Mouse (Mus musculus) midbrain, embryonic 16.5 days (tissue): ENCODE data around the gene Eif4e3. TPM values are rescaled to one million over a fixed set of nuclear protein-coding genes. Genes with fewer than 3 reads are reported as not detected.

Source experiments
- ATAC-seq: fragments of 200-750 bp; cut with Nextera tagmentation; 2 replicates; pipeline ENCODE4 v1.8.0; 2017; ENCODE audit warnings: moderate TSS enrichment
- H3K27ac ChIP-seq: fragments of 300-500 bp; sonication (generic); 2 replicates; pipeline ENCODE4 v1.5.1; 2014; ENCODE audit warnings: mild to moderate bottlenecking, low read length, mixed read lengths
- H3K27me3 ChIP-seq: fragments of 300-500 bp; sonication (generic); 2 replicates; pipeline ENCODE4 v1.6.1; 2014; ENCODE audit warnings: low read depth, low read length, mixed read lengths; ENCODE audit not compliant: control insufficient read depth, insufficient read depth
- H3K36me3 ChIP-seq: fragments of 300-500 bp; sonication (generic); 2 replicates; pipeline ENCODE4 v1.6.1; 2014; ENCODE audit warnings: mild to moderate bottlenecking, low read length, moderate library complexity, mixed read lengths; ENCODE audit not compliant: control insufficient read depth, insufficient read depth
- H3K4me1 ChIP-seq: fragments of 300-500 bp; sonication (generic); 2 replicates; pipeline ENCODE4 v1.6.1; 2014; ENCODE audit warnings: mild to moderate bottlenecking, low read length, mixed read lengths; ENCODE audit not compliant: control insufficient read depth, insufficient read depth
- H3K4me2 ChIP-seq: fragments of 300-500 bp; sonication (generic); 2 replicates; pipeline ENCODE4 v1.6.1; 2014; ENCODE audit warnings: mild to moderate bottlenecking, low read length, mixed read lengths
- H3K4me3 ChIP-seq: fragments of 300-500 bp; sonication (generic); 2 replicates; pipeline ENCODE4 v1.5.1; 2014; ENCODE audit warnings: low read depth, mild to moderate bottlenecking, low read length, moderate library complexity, mixed read lengths
- H3K9ac ChIP-seq: fragments of 300-500 bp; sonication (generic); 2 replicates; pipeline ENCODE4 v1.6.1; 2014; ENCODE audit warnings: low read depth, low read length, mixed read lengths
- H3K9me3 ChIP-seq: fragments of 300-500 bp; sonication (generic); replicated peaks from 2 replicates; pipeline ENCODE4 v1.6.1; 2014; ENCODE audit warnings: mild to moderate bottlenecking, low read length, mixed read lengths; ENCODE audit not compliant: control insufficient read depth, poor library complexity, severe bottlenecking
- WGBS: fragments of 180-500 bp; shearing (Covaris S2); extraction: QIAGEN DNeasy Blood & Tissue Kit; methylation state at CpG from one replicate; pipeline ENCODE4 v1.1.7; 2014; 5-methylcytosine and 5-hydroxymethylcytosine counted together
- polyA plus RNA-seq: library from polyadenylated mRNA; unstranded; fragments of >200 nt; fragmentation: Nextera tagmentation; extraction: Ambion mirVana; gene quantifications from 2 replicates; pipeline ENCODE4 v1.2.1, GENCODE M21; 2015

Gene Eif4e3
- polyA plus RNA-seq, 1 experiment from 2014 or later = 7.4 TPM

- Histone ChIP-seq H3K4me1 (peaks cover 44% of the 10 kb centered on the region), H3K4me3 (no peak overlapping the region), H3K9me3 (no peaks in the 10 kb centered on the region), H3K27me3 (no peaks in the 10 kb centered on the region), H3K4me2 (peak overlapping the region; percentile 30), H3K9ac (no peak overlapping the region), H3K27ac (peak overlapping the region; percentile 85), H3K36me3 (no peaks in the 10 kb centered on the region)
- peak; percentile 82 for ATAC-seq
- 6% methylated on average over 5 of the region's 5 CpGs for whole genome bisulfite sequencing
Observed at GRCm38 (mm10) chr6:99669481-99670325, 3.1 kb upstream of the Eif4e3 start.

DNA sequence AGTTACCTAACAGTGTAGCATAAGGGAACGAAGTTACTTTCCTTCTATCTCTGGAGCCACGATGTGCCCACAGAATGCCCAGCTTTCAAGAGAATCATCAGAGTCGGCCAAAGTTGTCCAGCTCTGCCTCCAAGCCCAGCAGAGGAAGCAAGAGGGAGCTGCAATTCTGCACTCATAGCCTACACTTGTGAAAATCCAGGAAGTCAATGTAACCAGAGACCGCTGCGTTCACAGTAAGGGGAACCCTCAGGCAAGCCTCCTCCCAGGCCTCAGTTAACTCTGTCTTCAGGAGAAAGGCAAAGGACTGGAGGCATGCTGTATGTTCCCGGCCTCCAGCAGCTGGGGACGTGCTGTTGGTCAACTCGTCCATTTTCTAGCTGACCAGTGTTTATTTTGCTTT is 719 bp upstream of the Eif4e3 start:
- 51% methylated on average over 8 of the region's 8 CpGs for WGBS
- no peaks in the 10 kb centered on the region for H3K9me3 ChIP-seq
- H3K36me3 ChIP-seq = no peaks in the 10 kb centered on the region
- H3K4me1 ChIP-seq = peaks cover 40% of the 10 kb centered on the region
- H3K27ac ChIP-seq = no peak overlapping the region
- ATAC-seq = no peak
- peak overlapping the region; percentile 93 for H3K4me2 ChIP-seq
- H3K27me3 ChIP-seq = no peaks in the 10 kb centered on the region
- no peak overlapping the region; the same call in 1 of the 2 replicates for H3K4me3 ChIP-seq
- peak overlapping the region; percentile 87; the same call in 1 of the 2 replicates for H3K9ac ChIP-seq

DNA sequence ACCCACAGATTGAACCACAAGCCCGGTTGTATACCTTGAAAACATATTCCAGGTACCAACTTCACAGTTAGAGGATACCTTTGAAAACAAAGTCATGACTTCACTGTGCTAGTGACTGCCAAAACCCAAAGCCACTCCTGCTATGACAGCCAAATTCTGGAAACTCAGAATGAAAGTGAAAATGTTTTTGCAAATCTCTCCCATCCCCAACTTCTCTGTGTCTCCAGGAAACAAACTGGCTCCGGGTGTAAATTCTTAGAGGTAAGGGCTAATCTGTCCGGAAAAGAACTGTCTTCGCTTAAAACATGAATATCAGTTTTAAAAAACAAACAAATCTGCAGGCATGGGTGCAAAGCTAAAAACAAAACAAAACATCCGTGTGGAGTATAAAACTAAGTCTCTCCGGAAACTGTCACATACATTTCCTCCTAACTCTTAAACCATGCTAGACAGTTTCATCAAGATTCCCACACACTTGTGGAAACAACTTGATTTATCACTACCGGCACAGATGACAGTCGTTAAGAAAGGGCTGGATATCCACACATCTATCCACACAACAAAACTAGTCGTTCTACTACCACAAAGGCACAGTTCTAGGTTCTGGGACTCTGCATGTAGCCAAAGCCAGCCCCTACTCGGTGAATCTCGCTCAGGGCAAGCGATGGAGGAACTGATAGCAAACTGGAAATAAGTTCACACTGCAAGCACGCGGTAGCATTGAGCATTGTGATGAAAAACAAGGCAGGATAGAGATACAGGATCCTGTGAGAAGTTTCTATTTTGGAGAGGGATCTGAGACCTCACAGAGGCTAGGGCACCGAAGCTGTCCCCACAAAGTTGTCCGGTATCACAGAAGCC is 884 bp downstream of the Eif4e3 start:
- H3K27ac ChIP-seq = peak overlapping the region; percentile 68
- peak overlapping the region; percentile 93 for H3K4me2 ChIP-seq
- peak overlapping the region; percentile 70 for H3K4me3 ChIP-seq
- peaks cover 40% of the 10 kb centered on the region for H3K4me1 ChIP-seq
- ATAC-seq = no peak
- no peaks in the 10 kb centered on the region for H3K36me3 ChIP-seq
- WGBS = 34% methylated on average over 16 of the region's 16 CpGs
- H3K9ac ChIP-seq = peak overlapping the region; percentile 87
- no peaks in the 10 kb centered on the region for H3K9me3 ChIP-seq
- no peaks in the 10 kb centered on the region for H3K27me3 ChIP-seq

DNA sequence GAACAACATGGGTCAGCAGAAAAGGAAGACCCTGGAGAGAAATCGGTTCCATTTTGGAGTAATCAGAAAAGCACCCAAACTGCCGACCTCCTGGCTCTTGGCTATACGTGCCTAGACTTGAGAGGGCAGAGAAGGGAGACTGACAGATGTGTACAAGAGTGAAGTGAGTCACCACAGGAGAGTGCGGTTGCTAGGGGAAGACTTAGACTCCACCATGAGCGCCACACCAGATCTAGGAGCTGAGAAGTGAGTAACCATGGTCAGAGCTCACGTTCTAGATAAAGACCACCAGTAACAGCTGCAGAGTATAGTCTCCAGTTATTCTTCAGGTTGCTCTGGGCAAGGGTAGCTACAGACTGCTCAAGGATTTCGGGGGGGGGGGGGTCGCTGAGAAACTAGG is 3.3 kb downstream of the Eif4e3 start:
- no peak for ATAC-seq
- 79% methylated on average over 8 of the region's 8 CpGs for whole genome bisulfite sequencing
- Histone ChIP-seq H3K4me3 (no peak overlapping the region), H3K27me3 (no peaks in the 10 kb centered on the region), H3K27ac (no peak overlapping the region), H3K36me3 (no peaks in the 10 kb centered on the region), H3K9me3 (no peaks in the 10 kb centered on the region), H3K4me1 (peaks cover 20% of the 10 kb centered on the region), H3K4me2 (no peak overlapping the region), H3K9ac (no peak overlapping the region)

- no peaks in the 10 kb centered on the region for H3K36me3 ChIP-seq
- H3K9me3 ChIP-seq = no peaks in the 10 kb centered on the region
- H3K9ac ChIP-seq = no peak overlapping the region
- H3K27ac ChIP-seq = no peak overlapping the region
- peaks cover 6% of the 10 kb centered on the region for H3K4me1 ChIP-seq
- no peak for ATAC-seq
- WGBS = 31% methylated on average over 3 of the region's 3 CpGs
- no peak overlapping the region for H3K4me2 ChIP-seq
- H3K4me3 ChIP-seq = no peak overlapping the region
- no peaks in the 10 kb centered on the region for H3K27me3 ChIP-seq
Observed at GRCm38 (mm10) chr6:99660443-99660842, 6.1 kb downstream of the Eif4e3 start.

GRCm38 (mm10) chr6:99658586-99658985 is 8.0 kb downstream of the Eif4e3 start:
- WGBS = 87% methylated on average over 10 of the region's 10 CpGs
- H3K4me1 ChIP-seq = peaks cover 6% of the 10 kb centered on the region
- H3K36me3 ChIP-seq = no peaks in the 10 kb centered on the region

GRCm38 (mm10) chr6:99656088-99656487 is 10.5 kb downstream of the Eif4e3 start:
- Histone ChIP-seq H3K27me3 (no peaks in the 10 kb centered on the region), H3K36me3 (no peaks in the 10 kb centered on the region), H3K9ac (no peak overlapping the region), H3K4me3 (no peak overlapping the region), H3K4me1 (peaks cover 8% of the 10 kb centered on the region), H3K4me2 (no peak overlapping the region), H3K27ac (no peak overlapping the region), H3K9me3 (no peaks in the 10 kb centered on the region)
- ATAC-seq = no peak
- 91% methylated on average over 2 of the region's 2 CpGs for WGBS

More at GRCm38 (mm10) chr6:99658586-99658985, 8.0 kb downstream of the Eif4e3 start:
- H3K9ac ChIP-seq = no peak overlapping the region
- ATAC-seq = no peak
- no peak overlapping the region for H3K4me3 ChIP-seq
- no peak overlapping the region for H3K27ac ChIP-seq
- no peaks in the 10 kb centered on the region for H3K27me3 ChIP-seq
- H3K9me3 ChIP-seq = no peaks in the 10 kb centered on the region
- H3K4me2 ChIP-seq = no peak overlapping the region

DNA sequence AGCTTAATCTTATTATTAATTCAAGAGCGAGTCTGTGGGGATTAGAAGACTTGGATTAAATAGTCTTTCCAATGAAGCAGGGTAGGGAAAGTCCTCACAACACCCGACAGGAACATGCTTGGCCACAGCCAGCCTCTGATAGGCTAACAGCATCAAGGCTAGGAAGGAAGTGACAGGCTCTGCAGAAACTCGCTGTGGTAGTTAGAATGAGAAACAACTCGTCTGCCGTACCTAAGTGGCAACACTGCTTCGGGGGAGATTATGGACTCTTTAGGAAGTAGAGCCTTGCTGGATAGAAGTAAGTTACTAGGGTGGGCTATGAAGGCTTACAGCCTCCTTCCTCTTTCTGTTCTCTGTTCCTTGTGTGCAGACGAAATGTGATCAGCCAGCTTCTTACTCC is 11.1 kb downstream of the Eif4e3 start:
- Histone ChIP-seq H3K4me3 (no peak overlapping the region), H3K27me3 (no peaks in the 10 kb centered on the region), H3K4me2 (no peak overlapping the region), H3K4me1 (peaks cover 3% of the 10 kb centered on the region), H3K9me3 (no peaks in the 10 kb centered on the region), H3K27ac (no peak overlapping the region), H3K36me3 (no peaks in the 10 kb centered on the region), H3K9ac (no peak overlapping the region)
- 44% methylated on average over 7 of the region's 7 CpGs for WGBS
- no peak for ATAC-seq

- H3K4me1 ChIP-seq = 0 out of 2 replicates have a peak, but pooled peaks cover 2% of the 10 kb centered on the region
- H3K4me3 ChIP-seq = no peak overlapping the region
- H3K9me3 ChIP-seq = no peaks in the 10 kb centered on the region
- no peak overlapping the region for H3K4me2 ChIP-seq
- no peaks in the 10 kb centered on the region for H3K36me3 ChIP-seq
- H3K9ac ChIP-seq = no peak overlapping the region
- no peak for ATAC-seq
- H3K27ac ChIP-seq = no peak overlapping the region
- 46% methylated on average over 5 of the region's 5 CpGs for WGBS
- H3K27me3 ChIP-seq = no peaks in the 10 kb centered on the region
Observed at GRCm38 (mm10) chr6:99654343-99654742, 12.2 kb downstream of the Eif4e3 start.
